Mouse (Mus musculus): ENCODE measurements around the gene Gm42906.

DNA sequence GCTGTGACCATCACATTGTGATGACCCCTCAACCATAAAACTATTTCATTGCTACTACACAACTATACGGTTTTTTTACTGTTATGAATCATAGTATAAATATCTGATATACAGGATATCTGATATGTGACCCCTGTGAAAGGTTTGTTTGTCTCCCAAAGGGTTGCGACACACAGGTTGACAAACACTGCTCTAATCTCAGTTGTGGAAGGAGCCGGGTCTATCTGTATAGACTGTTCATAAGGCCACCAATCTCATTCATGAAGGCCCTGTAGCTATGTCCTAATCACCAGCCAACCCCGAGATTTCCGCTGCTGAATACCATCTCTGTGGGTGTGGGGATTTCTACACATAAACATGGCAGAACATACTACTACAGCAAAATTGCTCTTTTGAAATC lies 157.1 kb downstream of the Gm42906 start:
- TF ChIP-seq CTCF (conservative IDR thresholded peaks at IDR 0.05; ENCODE audit: low read length) = no peak
- no peak for TF ChIP-seq POU5F1 (IDR thresholded peaks at IDR 0.05; ENCODE audit: borderline replicate concordance, low read length)
